Mouse (Mus musculus): Measurements from ENCODE around the gene Snx22. TPM values are rescaled to one million over a fixed set of nuclear protein-coding genes. Genes with fewer than 3 reads are reported as not detected.

Gene Snx22
- polyA plus RNA-seq, 1 experiment from 2014 or later = 1.4 TPM

DNA sequence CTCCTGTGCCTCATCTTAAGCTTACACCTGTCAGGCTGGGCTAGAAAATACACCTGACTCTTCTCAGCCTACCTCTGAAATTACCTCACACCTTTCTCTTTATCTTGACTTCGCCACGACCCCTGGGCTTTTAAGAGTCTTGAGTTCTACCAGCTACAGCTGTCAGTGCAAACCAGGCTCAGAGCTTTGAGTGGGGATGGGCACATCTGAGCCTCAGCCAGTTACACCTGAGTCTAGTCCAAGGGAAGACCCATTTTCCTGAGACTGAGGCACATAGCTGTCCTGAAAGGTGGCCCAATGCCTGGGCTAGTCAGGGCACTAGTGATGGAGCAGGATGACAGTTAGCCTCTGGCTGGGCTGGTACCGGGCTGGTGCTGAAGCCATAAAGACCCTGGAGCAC, 2.7 kb downstream of the Snx22 start:
- Histone ChIP-seq H3K9ac (replicated peaks; ENCODE audit: low read depth, low read length) (no peak overlapping the region), H3K27ac (ENCODE audit: low read length) (no peak overlapping the region), H3K4me1 (ENCODE audit: control insufficient read depth, insufficient read depth, low read length) (peaks cover 5% of the 10 kb centered on the region; the same call in 1 of the 2 replicates), H3K4me2 (replicated peaks; ENCODE audit: low read depth, low read length) (no peak overlapping the region), H3K4me3 (ENCODE audit: low read depth, low read length) (no peak overlapping the region), H3K36me3 (ENCODE audit: control insufficient read depth, insufficient read depth, low read length) (peaks cover 43% of the 10 kb centered on the region), H3K9me3 (ENCODE audit: control insufficient read depth, low read depth, low read length) (no peaks in the 10 kb centered on the region), H3K27me3 (ENCODE audit: control insufficient read depth, insufficient read depth, low read length) (no peaks in the 10 kb centered on the region)
- 91% methylated on average over 3 of the region's 3 CpGs for WGBS
- no peak for ATAC-seq (ENCODE audit: insufficient number of reproducible peaks, insufficient read depth, low FRiP score, low read depth)

DNA sequence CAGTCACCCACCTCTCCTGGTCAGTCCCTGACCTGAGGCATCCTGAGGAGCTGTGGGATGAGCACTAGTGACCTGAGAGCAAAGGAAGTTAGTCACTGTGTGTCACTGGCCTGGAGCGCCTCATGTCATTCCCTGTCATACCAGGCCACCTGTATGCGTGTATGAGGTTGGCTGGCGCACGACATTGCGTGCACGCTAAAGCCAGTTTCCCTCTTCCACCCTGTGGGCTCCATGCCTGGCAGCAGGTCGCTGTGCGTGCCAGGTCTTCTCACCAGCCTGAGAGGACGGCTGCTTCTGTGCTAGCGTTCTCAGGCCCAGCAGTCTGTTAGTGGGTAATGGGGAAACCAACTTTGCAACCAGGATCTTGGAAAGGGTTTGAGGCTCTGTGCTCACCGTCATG, 5.2 kb downstream of the Snx22 start:
- no peak overlapping the region for H3K4me3 ChIP-seq (ENCODE audit: low read depth, low read length)
- H3K27ac ChIP-seq (ENCODE audit: low read length) = no peak overlapping the region
- 96% methylated on average over 11 of the region's 11 CpGs for WGBS
- no peak overlapping the region for H3K4me2 ChIP-seq (replicated peaks; ENCODE audit: low read depth, low read length)
- no peaks in the 10 kb centered on the region for H3K9me3 ChIP-seq (ENCODE audit: control insufficient read depth, low read depth, low read length)
- peaks cover 46% of the 10 kb centered on the region for H3K36me3 ChIP-seq (ENCODE audit: control insufficient read depth, insufficient read depth, low read length)
- H3K9ac ChIP-seq (replicated peaks; ENCODE audit: low read depth, low read length) = no peak overlapping the region
- no peaks in the 10 kb centered on the region for H3K27me3 ChIP-seq (ENCODE audit: control insufficient read depth, insufficient read depth, low read length)
- peaks cover 18% of the 10 kb centered on the region; the same call in 1 of the 2 replicates for H3K4me1 ChIP-seq (ENCODE audit: control insufficient read depth, insufficient read depth, low read length)
- ATAC-seq (ENCODE audit: insufficient number of reproducible peaks, insufficient read depth, low FRiP score, low read depth) = no peak

DNA sequence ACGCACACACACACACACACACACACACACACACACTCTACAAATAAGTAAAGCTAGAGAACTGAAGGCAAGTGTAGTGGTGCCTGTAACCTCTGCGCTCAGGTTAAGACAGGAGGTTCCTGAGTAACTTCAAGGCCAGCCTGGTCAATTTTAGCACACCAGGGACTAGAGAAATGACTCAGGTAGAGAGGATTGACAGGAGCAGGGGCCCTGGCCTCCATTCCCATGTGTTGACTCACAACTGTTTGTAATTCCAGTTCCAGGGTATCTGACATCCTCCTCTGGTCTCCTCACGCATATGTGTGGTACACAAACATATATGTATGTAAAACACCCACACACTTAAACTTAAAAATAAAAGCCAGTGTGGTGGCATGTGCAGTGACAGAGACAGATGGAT, 6.1 kb downstream of the Snx22 start:
- WGBS = 89% methylated on average over 3 of the region's 3 CpGs
- no peak overlapping the region for H3K9ac ChIP-seq (replicated peaks; ENCODE audit: low read depth, low read length)

DNA sequence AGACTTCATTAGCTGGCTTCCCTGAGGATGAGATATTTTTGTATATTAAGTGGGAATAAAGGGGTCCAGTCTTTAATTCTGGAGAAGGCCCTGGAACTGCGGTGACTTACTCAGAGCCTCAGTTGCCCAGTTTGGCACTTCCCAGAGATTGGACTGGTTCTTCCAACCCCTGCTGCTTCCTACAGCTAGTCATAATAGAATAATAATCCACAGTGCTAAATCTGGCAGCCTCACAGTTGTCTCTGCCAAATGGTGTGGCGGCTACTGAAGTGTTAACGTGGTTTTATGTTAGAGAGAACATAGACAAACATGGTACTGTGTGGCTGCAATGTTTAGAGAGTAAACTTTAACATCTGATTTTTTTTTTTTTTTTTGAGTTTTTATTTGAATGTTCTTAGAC, 7.9 kb downstream of the Snx22 start:
- no peak overlapping the region for H3K27ac ChIP-seq (ENCODE audit: low read length)
- 78% methylated on average over 3 of the region's 3 CpGs for WGBS
- no peak for ATAC-seq (ENCODE audit: insufficient number of reproducible peaks, insufficient read depth, low FRiP score, low read depth)
- H3K9ac ChIP-seq (replicated peaks; ENCODE audit: low read depth, low read length) = no peak overlapping the region
- H3K4me2 ChIP-seq (replicated peaks; ENCODE audit: low read depth, low read length) = peak overlapping the region; percentile 84
- H3K4me3 ChIP-seq (ENCODE audit: low read depth, low read length) = peak overlapping the region; percentile 88
- peaks cover 16% of the 10 kb centered on the region; the same call in 1 of the 2 replicates for H3K4me1 ChIP-seq (ENCODE audit: control insufficient read depth, insufficient read depth, low read length)
- peaks cover 41% of the 10 kb centered on the region for H3K36me3 ChIP-seq (ENCODE audit: control insufficient read depth, insufficient read depth, low read length)
- H3K9me3 ChIP-seq (ENCODE audit: control insufficient read depth, low read depth, low read length) = no peaks in the 10 kb centered on the region
- H3K27me3 ChIP-seq (ENCODE audit: control insufficient read depth, insufficient read depth, low read length) = no peaks in the 10 kb centered on the region

More for the DNA sequence above, 6.1 kb downstream of the Snx22 start:
- H3K4me2 ChIP-seq (replicated peaks; ENCODE audit: low read depth, low read length) = no peak overlapping the region
- H3K4me1 ChIP-seq (ENCODE audit: control insufficient read depth, insufficient read depth, low read length) = peaks cover 16% of the 10 kb centered on the region; the same call in 1 of the 2 replicates
- H3K36me3 ChIP-seq (ENCODE audit: control insufficient read depth, insufficient read depth, low read length) = peaks cover 46% of the 10 kb centered on the region
- no peak overlapping the region for H3K27ac ChIP-seq (ENCODE audit: low read length)
- no peaks in the 10 kb centered on the region for H3K9me3 ChIP-seq (ENCODE audit: control insufficient read depth, low read depth, low read length)
- no peak for ATAC-seq (ENCODE audit: insufficient number of reproducible peaks, insufficient read depth, low FRiP score, low read depth)
- no peaks in the 10 kb centered on the region for H3K27me3 ChIP-seq (ENCODE audit: control insufficient read depth, insufficient read depth, low read length)
- H3K4me3 ChIP-seq (ENCODE audit: low read depth, low read length) = no peak overlapping the region

DNA sequence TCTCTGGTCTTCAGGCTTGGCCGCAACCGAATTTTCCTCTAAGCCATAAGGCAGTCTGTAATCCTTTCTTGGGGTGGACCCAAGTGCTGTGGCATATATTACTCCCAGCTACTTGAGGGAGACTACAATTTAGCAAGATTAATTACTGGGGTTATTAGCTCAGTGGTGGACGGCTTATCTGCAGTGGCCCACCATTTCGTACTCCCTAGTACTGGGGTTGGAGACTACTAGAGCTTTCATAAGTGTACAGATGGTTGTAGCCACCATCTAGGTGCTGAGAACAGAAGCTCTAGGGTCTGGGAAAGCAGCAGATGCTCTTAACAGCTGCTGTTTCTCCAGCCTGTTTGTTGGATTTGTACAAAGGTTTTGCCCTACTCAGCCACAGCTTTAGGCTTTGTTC, 8.5 kb downstream of the Snx22 start:
- H3K27ac ChIP-seq (ENCODE audit: low read length) = no peak overlapping the region
- no peaks in the 10 kb centered on the region for H3K9me3 ChIP-seq (ENCODE audit: control insufficient read depth, low read depth, low read length)
- peaks cover 36% of the 10 kb centered on the region for H3K36me3 ChIP-seq (ENCODE audit: control insufficient read depth, insufficient read depth, low read length)
- 12% methylated on average over 4 of the region's 4 CpGs for WGBS
- H3K4me1 ChIP-seq (ENCODE audit: control insufficient read depth, insufficient read depth, low read length) = peaks cover 16% of the 10 kb centered on the region; the same call in 1 of the 2 replicates
- H3K9ac ChIP-seq (replicated peaks; ENCODE audit: low read depth, low read length) = peak overlapping the region; percentile 86
- no peaks in the 10 kb centered on the region for H3K27me3 ChIP-seq (ENCODE audit: control insufficient read depth, insufficient read depth, low read length)
- no peak for ATAC-seq (ENCODE audit: insufficient number of reproducible peaks, insufficient read depth, low FRiP score, low read depth)
- H3K4me3 ChIP-seq (ENCODE audit: low read depth, low read length) = peak overlapping the region; percentile 88
- H3K4me2 ChIP-seq (replicated peaks; ENCODE audit: low read depth, low read length) = peak overlapping the region; percentile 84

DNA sequence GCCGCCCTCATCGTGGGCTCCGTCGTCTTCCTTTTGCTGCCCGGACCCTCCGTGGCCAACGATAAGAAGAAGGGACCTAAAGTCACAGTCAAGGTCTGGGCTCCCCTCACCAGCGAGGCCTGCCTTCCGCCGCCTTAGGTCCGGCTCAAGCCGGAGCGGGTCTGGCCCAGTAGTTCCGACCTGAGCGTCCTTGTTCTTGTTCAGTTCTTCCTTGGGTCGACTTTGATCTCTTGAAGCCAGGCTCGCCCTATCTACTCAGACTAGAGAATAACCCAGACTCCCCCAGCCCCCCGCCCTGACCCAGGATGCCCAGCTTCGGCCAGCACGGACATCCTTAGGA, 9.2 kb downstream of the Snx22 start:
- Histone ChIP-seq H3K4me3 (ENCODE audit: low read depth, low read length) (peak overlapping the region; percentile 88), H3K9me3 (ENCODE audit: control insufficient read depth, low read depth, low read length) (no peaks in the 10 kb centered on the region), H3K36me3 (ENCODE audit: control insufficient read depth, insufficient read depth, low read length) (peaks cover 28% of the 10 kb centered on the region), H3K9ac (replicated peaks; ENCODE audit: low read depth, low read length) (peak overlapping the region; percentile 86), H3K27me3 (ENCODE audit: control insufficient read depth, insufficient read depth, low read length) (no peaks in the 10 kb centered on the region), H3K27ac (ENCODE audit: low read length) (peak overlapping the region; percentile 53; the same call in 1 of the 2 replicates), H3K4me1 (ENCODE audit: control insufficient read depth, insufficient read depth, low read length) (peaks cover 16% of the 10 kb centered on the region; the same call in 1 of the 2 replicates), H3K4me2 (replicated peaks; ENCODE audit: low read depth, low read length) (peak overlapping the region; percentile 84)
- WGBS = under 1% methylated on average over 20 of the region's 20 CpGs
- peak; percentile 29; the same call in 1 of the 2 replicates for ATAC-seq (ENCODE audit: insufficient number of reproducible peaks, insufficient read depth, low FRiP score, low read depth)

DNA sequence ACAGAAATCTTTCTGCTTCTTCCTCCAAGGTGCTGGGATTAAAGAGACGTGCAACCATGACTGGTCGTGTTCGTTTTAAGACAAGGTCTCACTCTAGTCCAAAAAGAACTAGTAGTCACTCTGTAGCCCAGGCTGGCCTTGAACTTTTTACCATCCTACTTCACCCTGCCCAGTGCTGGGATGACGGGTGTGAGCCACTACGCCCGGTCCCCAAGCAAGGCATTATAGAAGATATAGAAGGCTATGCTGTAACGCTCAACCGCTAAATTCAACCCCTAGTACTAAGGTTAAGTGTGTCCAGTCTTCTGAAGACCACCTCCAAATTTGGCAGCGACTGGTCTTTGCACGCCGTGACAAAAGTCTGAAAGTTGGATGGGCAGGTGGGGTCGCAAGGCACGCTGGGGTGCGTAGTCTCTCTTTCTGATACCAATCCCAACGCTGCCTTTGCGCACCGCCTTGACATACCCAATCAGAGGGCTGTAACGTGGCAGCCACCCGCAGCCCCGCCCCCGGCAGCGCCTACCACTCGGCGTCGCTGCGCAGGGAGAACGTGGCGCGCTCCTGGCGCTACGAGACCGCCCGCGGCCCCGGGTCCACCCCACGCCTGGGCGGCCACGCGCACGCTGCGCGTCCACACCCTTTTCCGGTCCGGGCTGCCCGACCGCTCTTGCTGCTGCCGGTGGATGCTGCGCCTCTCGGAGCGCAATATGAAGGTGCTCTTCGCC, 9.8 kb downstream of the Snx22 start, which contains the start of gene Ppib:
Gene Ppib, plus strand, starts transcription at position 640 of the 725 bp plus-strand sequence.
- peak; percentile 96 for ATAC-seq (ENCODE audit: insufficient number of reproducible peaks, insufficient read depth, low FRiP score, low read depth)
- peaks cover 25% of the 10 kb centered on the region for H3K36me3 ChIP-seq (ENCODE audit: control insufficient read depth, insufficient read depth, low read length)
- peak within 1 kb of the TSS; percentile 86 for H3K9ac ChIP-seq (replicated peaks; ENCODE audit: low read depth, low read length)
- peak within 1 kb of the TSS; percentile 84 for H3K4me2 ChIP-seq (replicated peaks; ENCODE audit: low read depth, low read length)
- H3K4me3 ChIP-seq (ENCODE audit: low read depth, low read length) = peak within 1 kb of the TSS; percentile 88
- 1% methylated on average over 51 of the region's 51 CpGs for WGBS
- no peaks in the 10 kb centered on the region for H3K9me3 ChIP-seq (ENCODE audit: control insufficient read depth, low read depth, low read length)
- H3K27me3 ChIP-seq (ENCODE audit: control insufficient read depth, insufficient read depth, low read length) = no peaks in the 10 kb centered on the region
- H3K27ac ChIP-seq (ENCODE audit: low read length) = peak within 1 kb of the TSS; percentile 53; the same call in 1 of the 2 replicates
- peaks cover 16% of the 10 kb centered on the region; the same call in 1 of the 2 replicates for H3K4me1 ChIP-seq (ENCODE audit: control insufficient read depth, insufficient read depth, low read length)

DNA sequence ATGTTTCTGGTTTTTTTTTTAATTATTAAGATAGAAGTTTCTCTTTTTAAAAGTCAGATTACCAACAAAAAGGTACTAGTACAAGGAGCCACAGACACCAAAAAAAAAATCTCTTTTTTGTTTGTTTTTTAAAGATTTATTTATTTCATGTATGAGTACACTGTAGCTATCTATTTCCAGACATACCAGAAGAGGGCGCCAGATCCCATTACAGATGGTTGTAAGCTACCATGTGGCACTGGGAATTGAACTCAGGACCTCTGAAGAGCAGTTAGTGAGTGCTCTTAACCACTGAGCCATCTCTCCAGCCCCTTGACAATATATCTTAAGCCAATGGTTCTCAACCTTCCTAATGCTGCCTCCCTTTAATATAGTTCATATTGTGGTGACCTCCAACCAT, 15.9 kb downstream of the Snx22 start:
- no peak overlapping the region for H3K4me3 ChIP-seq (ENCODE audit: low read depth, low read length)
- H3K9me3 ChIP-seq (ENCODE audit: control insufficient read depth, low read depth, low read length) = no peaks in the 10 kb centered on the region
- H3K4me1 ChIP-seq (ENCODE audit: control insufficient read depth, insufficient read depth, low read length) = no peaks in the 10 kb centered on the region
- no peaks in the 10 kb centered on the region for H3K36me3 ChIP-seq (ENCODE audit: control insufficient read depth, insufficient read depth, low read length)
- no peak overlapping the region for H3K27ac ChIP-seq (ENCODE audit: low read length)
- no peak overlapping the region for H3K9ac ChIP-seq (replicated peaks; ENCODE audit: low read depth, low read length)
- H3K27me3 ChIP-seq (ENCODE audit: control insufficient read depth, insufficient read depth, low read length) = no peaks in the 10 kb centered on the region
- no peak overlapping the region for H3K4me2 ChIP-seq (replicated peaks; ENCODE audit: low read depth, low read length)
- no peak for ATAC-seq (ENCODE audit: insufficient number of reproducible peaks, insufficient read depth, low FRiP score, low read depth)
- WGBS = 26% methylated on average over 1 of the region's 1 CpGs
